Mouse (Mus musculus): ENCODE measurements around the gene Anks3. TPM values are rescaled to one million over a fixed set of nuclear protein-coding genes. Genes with fewer than 3 reads are reported as not detected.

The Anks3 gene
- polyA plus RNA-seq (2014; fragmentation: Nextera tagmentation; extraction: Ambion mirVana) = 42.4 and 44.9 TPM in 2 replicates

GRCm38 (mm10) chr16:4963797-4964709 is at the start of gene Anks3:
Anks3 (minus strand) TSS chr16:4964205.
- H3K9me3 ChIP-seq (ENCODE audit: control insufficient read depth, low read length) = no peaks in the 10 kb centered on the region
- ATAC-seq (ENCODE audit: insufficient read depth, low FRiP score, low TSS enrichment) (peak; percentile 98), DNase-seq (ENCODE audit: low spot score) (peak; percentile 96)
- peak within 1 kb of the TSS; percentile 57 for H3K4me2 ChIP-seq (ENCODE audit: low read depth)
- H3K9ac ChIP-seq (ENCODE audit: low read length) = peak within 1 kb of the TSS; percentile 66
- H3K27me3 ChIP-seq (ENCODE audit: control insufficient read depth, insufficient read depth, low read length) = no peaks in the 10 kb centered on the region
- H3K36me3 ChIP-seq (ENCODE audit: control insufficient read depth, insufficient read depth, low read length) = no peaks in the 10 kb centered on the region
- peak within 1 kb of the TSS; percentile 58 for H3K27ac ChIP-seq (ENCODE audit: low read depth, low read length)
- peaks cover 5% of the 10 kb centered on the region; the same call in 1 of the 2 replicates for H3K4me1 ChIP-seq (ENCODE audit: control insufficient read depth, insufficient read depth, low read length)
- peak within 1 kb of the TSS; percentile 73 for H3K4me3 ChIP-seq (ENCODE audit: low read depth, low read length)
- under 1% methylated on average over 71 of the region's 76 CpGs for WGBS

GRCm38 (mm10) chr16:5013054-5013838 is 49.2 kb upstream of the Anks3 start, which contains the start of gene Rogdi:
Rogdi (minus strand) TSS chr16:5013553.
- peak within 1 kb of the TSS; percentile 76 for H3K9ac ChIP-seq (ENCODE audit: low read length)
- peak within 1 kb of the TSS; percentile 71 for H3K4me2 ChIP-seq (ENCODE audit: low read depth)
- DNase-seq (ENCODE audit: low spot score) (peak; percentile 99), ATAC-seq (ENCODE audit: insufficient read depth, low FRiP score, low TSS enrichment) (peak; percentile 99)
- 1% methylated on average over 59 of the region's 63 CpGs for WGBS
- peak within 1 kb of the TSS; percentile 42; the same call in 1 of the 2 replicates for H3K27ac ChIP-seq (ENCODE audit: low read depth, low read length)
- no peaks in the 10 kb centered on the region; the same call in 1 of the 2 replicates for H3K4me1 ChIP-seq (ENCODE audit: control insufficient read depth, insufficient read depth, low read length)
- no peaks in the 10 kb centered on the region for H3K27me3 ChIP-seq (ENCODE audit: control insufficient read depth, insufficient read depth, low read length)
- H3K4me3 ChIP-seq (ENCODE audit: low read depth, low read length) = peak within 1 kb of the TSS; percentile 59
- no peaks in the 10 kb centered on the region for H3K9me3 ChIP-seq (ENCODE audit: control insufficient read depth, low read length)
- peaks cover 8% of the 10 kb centered on the region for H3K36me3 ChIP-seq (ENCODE audit: control insufficient read depth, insufficient read depth, low read length)

- WGBS = 59% methylated on average over 13 of the region's 13 CpGs
- DNase-seq (ENCODE audit: low spot score) (no peak), ATAC-seq (ENCODE audit: insufficient read depth, low FRiP score, low TSS enrichment) (no peak)
- H3K27ac ChIP-seq (ENCODE audit: low read depth, low read length) = no peak overlapping the region
- H3K4me2 ChIP-seq (ENCODE audit: low read depth) = peak overlapping the region; percentile 71
- H3K4me3 ChIP-seq (ENCODE audit: low read depth, low read length) = peak overlapping the region; percentile 59
- no peaks in the 10 kb centered on the region for H3K9me3 ChIP-seq (ENCODE audit: control insufficient read depth, low read length)
- H3K9ac ChIP-seq (ENCODE audit: low read length) = peak overlapping the region; percentile 76
- H3K36me3 ChIP-seq (ENCODE audit: control insufficient read depth, insufficient read depth, low read length) = peaks cover 4% of the 10 kb centered on the region
- no peaks in the 10 kb centered on the region; the same call in 1 of the 2 replicates for H3K4me1 ChIP-seq (ENCODE audit: control insufficient read depth, insufficient read depth, low read length)
- no peaks in the 10 kb centered on the region for H3K27me3 ChIP-seq (ENCODE audit: control insufficient read depth, insufficient read depth, low read length)
Measured at GRCm38 (mm10) chr16:5012036-5013005, 48.3 kb upstream of the Anks3 start.

GRCm38 (mm10) chr16:5011285-5011684 is 47.3 kb upstream of the Anks3 start:
- 94% methylated on average over 7 of the region's 7 CpGs for WGBS
- DNase-seq (ENCODE audit: low spot score) (no peak), ATAC-seq (ENCODE audit: insufficient read depth, low FRiP score, low TSS enrichment) (no peak)
- Histone ChIP-seq H3K27me3 (ENCODE audit: control insufficient read depth, insufficient read depth, low read length) (no peaks in the 10 kb centered on the region), H3K4me2 (ENCODE audit: low read depth) (no peak overlapping the region), H3K9me3 (ENCODE audit: control insufficient read depth, low read length) (no peaks in the 10 kb centered on the region), H3K4me3 (ENCODE audit: low read depth, low read length) (no peak overlapping the region), H3K4me1 (ENCODE audit: control insufficient read depth, insufficient read depth, low read length) (no peaks in the 10 kb centered on the region; the same call in 1 of the 2 replicates), H3K27ac (ENCODE audit: low read depth, low read length) (no peak overlapping the region), H3K9ac (ENCODE audit: low read length) (no peak overlapping the region), H3K36me3 (ENCODE audit: control insufficient read depth, insufficient read depth, low read length) (peaks cover 3% of the 10 kb centered on the region)

GRCm38 (mm10) chr16:5010371-5010935 is 46.4 kb upstream of the Anks3 start:
- ATAC-seq (ENCODE audit: insufficient read depth, low FRiP score, low TSS enrichment) (no peak), DNase-seq (ENCODE audit: low spot score) (no peak)
- Histone ChIP-seq H3K9ac (ENCODE audit: low read length) (no peak overlapping the region), H3K4me3 (ENCODE audit: low read depth, low read length) (no peak overlapping the region), H3K36me3 (ENCODE audit: control insufficient read depth, insufficient read depth, low read length) (peaks cover 3% of the 10 kb centered on the region), H3K4me1 (ENCODE audit: control insufficient read depth, insufficient read depth, low read length) (no peaks in the 10 kb centered on the region; the same call in 1 of the 2 replicates), H3K4me2 (ENCODE audit: low read depth) (no peak overlapping the region), H3K9me3 (ENCODE audit: control insufficient read depth, low read length) (no peaks in the 10 kb centered on the region), H3K27me3 (ENCODE audit: control insufficient read depth, insufficient read depth, low read length) (no peaks in the 10 kb centered on the region), H3K27ac (ENCODE audit: low read depth, low read length) (no peak overlapping the region)
- 93% methylated on average over 10 of the region's 10 CpGs for WGBS

- Histone ChIP-seq H3K4me2 (ENCODE audit: low read depth) (no peak overlapping the region), H3K27me3 (ENCODE audit: control insufficient read depth, insufficient read depth, low read length) (no peaks in the 10 kb centered on the region), H3K27ac (ENCODE audit: low read depth, low read length) (no peak overlapping the region), H3K9ac (ENCODE audit: low read length) (no peak overlapping the region), H3K4me3 (ENCODE audit: low read depth, low read length) (no peak overlapping the region), H3K9me3 (ENCODE audit: control insufficient read depth, low read length) (no peaks in the 10 kb centered on the region), H3K36me3 (ENCODE audit: control insufficient read depth, insufficient read depth, low read length) (no peaks in the 10 kb centered on the region), H3K4me1 (ENCODE audit: control insufficient read depth, insufficient read depth, low read length) (no peaks in the 10 kb centered on the region; the same call in 1 of the 2 replicates)
- DNase-seq (ENCODE audit: low spot score) = no peak
- no peak for ATAC-seq (ENCODE audit: insufficient read depth, low FRiP score, low TSS enrichment)
- 85% methylated on average over 12 of the region's 12 CpGs for WGBS
Measured at GRCm38 (mm10) chr16:5008076-5008475, 44.1 kb upstream of the Anks3 start.

- Histone ChIP-seq H3K27ac (ENCODE audit: low read depth, low read length) (no peak overlapping the region), H3K4me2 (ENCODE audit: low read depth) (no peak overlapping the region), H3K4me1 (ENCODE audit: control insufficient read depth, insufficient read depth, low read length) (no peaks in the 10 kb centered on the region; the same call in 1 of the 2 replicates), H3K9ac (ENCODE audit: low read length) (no peak overlapping the region), H3K27me3 (ENCODE audit: control insufficient read depth, insufficient read depth, low read length) (no peaks in the 10 kb centered on the region), H3K4me3 (ENCODE audit: low read depth, low read length) (no peak overlapping the region), H3K9me3 (ENCODE audit: control insufficient read depth, low read length) (no peaks in the 10 kb centered on the region), H3K36me3 (ENCODE audit: control insufficient read depth, insufficient read depth, low read length) (no peaks in the 10 kb centered on the region)
- no peak for ATAC-seq (ENCODE audit: insufficient read depth, low FRiP score, low TSS enrichment)
- WGBS = 53% methylated on average over 6 of the region's 6 CpGs
- no peak for DNase-seq (ENCODE audit: low spot score)
Measured at GRCm38 (mm10) chr16:5007492-5007891, 43.5 kb upstream of the Anks3 start.

Data from neural tube, embryonic 11.5 days (tissue).